Mouse (Mus musculus): ENCODE measurements around the gene 1700011L22Rik.

DNA sequence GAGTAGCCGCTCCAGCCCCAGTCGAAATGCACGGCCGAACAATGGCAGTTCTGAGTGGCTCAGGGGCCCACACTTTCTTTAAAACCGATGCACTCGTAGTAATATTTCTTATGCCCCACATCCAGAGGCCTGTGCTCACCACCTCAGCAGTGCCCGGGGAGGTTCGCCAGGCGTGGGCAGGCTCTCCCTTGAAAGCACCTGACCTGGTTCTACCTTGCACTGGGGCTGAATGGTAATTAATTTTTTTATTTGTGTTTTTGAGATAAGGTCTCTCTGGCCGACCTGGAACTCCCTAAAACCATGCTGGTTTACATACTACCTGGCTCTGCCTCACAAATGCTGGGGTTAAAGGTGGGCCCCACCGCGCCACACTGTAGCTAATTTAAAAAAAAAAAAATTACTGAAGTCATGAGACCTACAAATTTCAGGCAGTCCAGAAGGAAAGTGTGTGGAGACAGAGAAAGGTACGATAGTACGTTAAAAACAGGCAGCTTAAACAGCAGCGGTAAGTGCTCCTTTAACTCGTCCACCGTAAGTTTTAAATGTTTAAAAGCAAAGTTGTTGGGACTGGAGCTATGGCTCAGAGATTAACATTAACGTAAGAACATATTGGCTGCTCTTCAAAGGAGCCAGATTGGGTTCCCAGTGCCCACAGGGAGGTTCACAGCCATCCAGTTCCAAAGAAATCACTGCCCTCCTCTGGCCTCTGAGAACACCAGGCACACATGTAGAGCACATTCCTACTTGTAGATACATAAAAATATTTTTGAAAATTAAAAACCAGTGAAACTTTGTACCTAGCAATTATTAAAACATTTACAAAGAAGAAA is 47.1 kb upstream of the 1700011L22Rik start:
- TF ChIP-seq CTCF (IDR thresholded peaks at IDR 0.05; ENCODE audit: extremely low read depth, insufficient read length, insufficient replicate concordance, low read depth, low read length) (no peak), POLR2A (IDR thresholded peaks at IDR 0.05; ENCODE audit: low read depth, low read length) (no peak)

Measured in small intestine, adult 2 months (tissue).